Mouse (Mus musculus) lung, embryonic 14.5 days (tissue): Measurements from ENCODE around the gene Trim45. TPM values are rescaled to one million over a fixed set of nuclear protein-coding genes. Genes with fewer than 3 reads are reported as not detected.

Experiments used
- ATAC-seq: fragments of 200-750 bp; cut with Nextera tagmentation; 2 replicates; pipeline ENCODE4 v1.8.0; 2017; ENCODE audit warnings: mild to moderate bottlenecking, moderate TSS enrichment, moderate library complexity; ENCODE audit not compliant: insufficient read depth
- DNase-seq: peaks from one replicate; pipeline ENCODE4 v3.0.0-alpha.2; 2015
- H3K27ac ChIP-seq: fragments of 300-500 bp; sonication (generic); 2 replicates; pipeline ENCODE4 v1.5.1; 2014; ENCODE audit warnings: low read depth, mild to moderate bottlenecking, moderate library complexity
- H3K27me3 ChIP-seq: fragments of 300-500 bp; sonication (generic); 2 replicates; pipeline ENCODE4 v1.6.1; 2014; ENCODE audit warnings: low read length, control low read depth; ENCODE audit not compliant: insufficient read depth
- H3K36me3 ChIP-seq: fragments of 300-500 bp; sonication (generic); 2 replicates; pipeline ENCODE4 v1.6.1; 2014; ENCODE audit warnings: control low read depth; ENCODE audit not compliant: insufficient read depth
- H3K4me1 ChIP-seq: fragments of 300-500 bp; sonication (generic); 2 replicates; pipeline ENCODE4 v1.6.1; 2014; ENCODE audit warnings: antibody characterized with exemption, control low read depth; ENCODE audit not compliant: insufficient read depth
- H3K4me2 ChIP-seq: fragments of 300-500 bp; sonication (generic); 2 replicates; pipeline ENCODE4 v1.6.1; 2014; ENCODE audit warnings: mild to moderate bottlenecking
- H3K4me3 ChIP-seq: fragments of 300-500 bp; sonication (generic); 2 replicates; pipeline ENCODE4 v1.5.1; 2014; ENCODE audit warnings: low read depth, low read length
- H3K9ac ChIP-seq: fragments of 300-500 bp; sonication (generic); 2 replicates; pipeline ENCODE4 v1.6.1; 2014
- H3K9me3 ChIP-seq: fragments of 300-500 bp; sonication (generic); 2 replicates; pipeline ENCODE4 v1.6.1; 2016; ENCODE audit warnings: low read depth, low read length, control low read depth
- CTCF ChIP-seq: IDR thresholded peaks from 2 replicates; pipeline ENCODE4 v1.5.1; 2016; ENCODE audit warnings: antibody characterized with exemption, low read depth
- WGBS: fragments of 180-500 bp; shearing (Covaris S2); extraction: QIAGEN DNeasy Blood & Tissue Kit; methylation state at CpG from one replicate; pipeline ENCODE4 v1.1.7; 2014; 5-methylcytosine and 5-hydroxymethylcytosine counted together
- polyA plus RNA-seq: library from polyadenylated mRNA; unstranded; fragments of >200 nt; fragmentation: Nextera tagmentation; extraction: Ambion mirVana; gene quantifications from 2 replicates; pipeline ENCODE4 v1.2.1, GENCODE M21; 2014

The Trim45 gene
- polyA plus RNA-seq, 1 experiment from 2014 or later = 4.3 TPM

DNA sequence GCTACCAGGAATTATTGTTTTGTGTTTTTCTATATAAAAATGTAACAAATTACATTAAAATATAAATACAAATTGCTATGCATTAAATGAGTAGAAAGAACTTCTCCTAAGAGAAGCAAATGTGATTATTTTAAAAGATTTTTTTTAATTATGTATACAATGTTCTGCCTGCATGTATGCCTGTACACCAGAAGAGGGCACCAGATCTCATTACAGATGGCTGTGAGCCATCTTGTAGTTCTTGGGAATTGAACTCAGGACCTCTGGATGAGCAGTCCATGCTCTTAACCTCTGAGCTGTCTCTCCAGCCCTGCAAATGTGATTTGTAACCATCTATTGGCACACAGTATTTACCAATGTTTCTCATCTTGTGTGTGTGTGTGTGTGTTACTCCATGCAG, 32.6 kb downstream of the Trim45 start:
- Histone ChIP-seq H3K4me1 (no peaks in the 10 kb centered on the region), H3K4me3 (no peak overlapping the region), H3K9ac (no peak overlapping the region), H3K27me3 (no peaks in the 10 kb centered on the region), H3K36me3 (peaks cover 97% of the 10 kb centered on the region), H3K27ac (no peak overlapping the region), H3K9me3 (no peaks in the 10 kb centered on the region), H3K4me2 (no peak overlapping the region)
- DNase-seq (peak; percentile 25), ATAC-seq (no peak)
- TF ChIP-seq CTCF = peak; percentile 53

DNA sequence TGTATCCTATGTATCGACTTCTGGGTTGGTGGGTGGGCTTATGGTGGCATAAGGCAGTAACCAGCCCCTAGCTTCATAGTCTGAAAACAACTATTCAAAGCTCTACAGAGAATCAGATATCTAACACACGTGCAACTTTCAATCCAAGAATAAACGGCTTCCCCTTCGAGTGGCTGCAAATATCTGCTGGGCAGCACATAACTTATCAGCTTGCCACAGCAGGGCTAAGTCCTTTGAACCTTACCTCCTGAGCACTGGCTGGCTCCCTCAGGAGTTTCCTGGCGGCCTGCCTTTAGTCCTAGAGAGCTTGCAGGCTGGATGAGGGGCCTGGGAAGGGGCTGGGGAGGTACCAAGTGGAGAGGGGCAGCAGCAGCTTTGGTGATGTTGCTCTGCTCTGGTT, 39.0 kb downstream of the Trim45 start:
- DNase-seq (no peak), ATAC-seq (no peak)
- H3K27ac ChIP-seq = no peak overlapping the region
- H3K4me3 ChIP-seq = no peak overlapping the region
- peaks cover 77% of the 10 kb centered on the region for H3K36me3 ChIP-seq
- no peaks in the 10 kb centered on the region for H3K4me1 ChIP-seq
- no peaks in the 10 kb centered on the region for H3K27me3 ChIP-seq
- 80% methylated on average over 5 of the region's 5 CpGs for WGBS
- no peak overlapping the region for H3K9ac ChIP-seq
- H3K9me3 ChIP-seq = no peaks in the 10 kb centered on the region
- no peak for TF ChIP-seq CTCF
- no peak overlapping the region for H3K4me2 ChIP-seq

DNA sequence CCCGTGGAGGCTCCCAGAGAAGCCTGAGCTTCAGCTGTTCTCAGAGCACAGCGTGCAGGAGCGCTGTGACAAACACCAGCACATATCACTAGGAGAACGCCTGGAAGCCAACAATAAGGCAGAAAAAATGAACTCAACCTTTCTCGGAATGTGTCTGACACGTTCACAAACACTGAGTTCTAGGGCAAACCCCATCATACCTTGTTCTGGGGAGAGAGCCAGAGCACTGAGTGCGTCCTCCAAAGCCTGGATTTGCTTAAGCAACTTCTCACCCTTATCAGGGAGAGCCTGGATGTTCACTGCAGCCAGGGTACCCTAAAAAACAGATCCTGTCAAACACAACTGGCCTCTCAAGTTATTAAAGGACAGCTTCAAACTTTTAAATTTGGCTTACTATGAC, 39.5 kb downstream of the Trim45 start:
- ATAC-seq = no peak
- WGBS = 83% methylated on average over 7 of the region's 7 CpGs
- H3K4me1 ChIP-seq = no peaks in the 10 kb centered on the region

DNA sequence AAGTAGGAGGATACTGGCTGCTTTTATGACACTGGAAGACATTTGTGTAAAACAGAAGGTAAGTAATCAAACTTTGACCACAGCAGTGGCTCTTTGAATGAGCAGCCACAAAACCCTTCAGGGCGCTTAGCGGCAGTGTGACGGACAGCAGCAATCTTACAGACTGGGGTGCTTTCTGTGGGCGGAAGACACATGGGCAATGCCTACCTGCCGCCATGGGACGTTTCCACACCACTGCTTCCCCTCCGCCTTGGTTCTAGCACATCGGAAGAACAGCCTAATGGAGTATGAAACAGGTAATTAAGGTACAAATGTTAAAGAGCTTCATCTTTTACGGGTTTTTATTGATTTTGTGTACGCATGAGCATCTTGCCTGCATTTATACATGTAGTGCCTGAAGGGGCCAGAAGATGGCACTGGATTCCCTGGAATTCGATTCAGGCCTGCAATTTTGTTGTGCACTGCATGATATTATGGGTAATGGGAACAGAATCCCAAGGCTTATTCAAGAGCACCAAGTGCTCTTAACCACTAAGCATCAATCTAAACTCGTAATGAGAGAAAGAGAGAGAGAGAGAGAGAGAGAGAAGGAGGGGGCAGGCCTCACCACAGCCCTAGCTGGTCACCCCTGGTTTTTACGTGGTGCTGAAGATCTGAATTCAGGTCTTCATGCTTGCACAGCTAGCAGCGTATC, 42.0 kb downstream of the Trim45 start:
- Histone ChIP-seq H3K4me3 (no peak overlapping the region), H3K36me3 (peaks cover 52% of the 10 kb centered on the region), H3K27me3 (no peaks in the 10 kb centered on the region), H3K27ac (no peak overlapping the region), H3K9me3 (no peaks in the 10 kb centered on the region), H3K4me1 (no peaks in the 10 kb centered on the region), H3K4me2 (no peak overlapping the region), H3K9ac (no peak overlapping the region)
- TF ChIP-seq CTCF = peak; percentile 76
- WGBS = 78% methylated on average over 14 of the region's 14 CpGs
- DNase-seq (peak; percentile 80), ATAC-seq (no peak)

More for the DNA sequence above, 39.5 kb downstream of the Trim45 start:
- H3K4me3 ChIP-seq = no peak overlapping the region
- no peaks in the 10 kb centered on the region for H3K9me3 ChIP-seq
- no peak overlapping the region for H3K4me2 ChIP-seq
- peaks cover 72% of the 10 kb centered on the region for H3K36me3 ChIP-seq
- H3K9ac ChIP-seq = no peak overlapping the region
- H3K27me3 ChIP-seq = no peaks in the 10 kb centered on the region
- DNase-seq = no peak
- no peak for TF ChIP-seq CTCF
- H3K27ac ChIP-seq = no peak overlapping the region

DNA sequence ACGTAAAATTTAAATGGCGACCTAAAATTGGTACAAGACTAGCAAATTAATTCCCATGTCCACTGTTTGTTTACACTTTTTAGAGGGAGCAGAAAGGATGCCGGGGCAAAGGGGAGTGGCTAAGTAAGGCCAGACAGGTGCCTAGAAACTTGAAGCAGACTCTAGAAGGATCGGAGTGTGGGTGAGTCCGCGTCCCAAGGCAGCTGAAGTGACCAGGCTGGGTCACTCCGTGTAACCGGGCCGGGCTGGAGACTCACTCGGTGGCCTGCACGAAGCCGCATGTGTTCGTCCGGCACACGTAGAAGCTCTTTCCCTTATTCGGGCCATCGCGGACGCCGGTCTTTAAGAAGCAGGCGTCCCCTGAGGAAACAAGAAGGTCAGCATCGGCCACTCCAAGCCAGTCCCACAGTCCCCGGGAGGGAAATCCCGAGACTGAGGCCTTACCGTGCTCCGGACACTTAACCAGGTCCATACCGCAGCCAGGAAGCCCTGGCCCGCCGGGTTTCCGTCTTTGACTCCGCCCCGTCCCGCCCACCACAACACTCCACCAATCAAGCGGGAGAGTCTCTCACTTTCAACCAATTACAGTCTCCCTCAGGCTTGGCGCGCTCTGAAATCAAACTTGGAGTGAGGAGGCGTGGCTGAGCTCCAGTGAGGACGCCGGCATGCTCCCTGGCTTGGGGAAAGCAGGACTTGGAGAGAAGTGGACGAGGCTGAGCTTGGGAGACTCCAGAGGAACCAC, 47.3 kb downstream of the Trim45 start, which contains the start of gene Ttf2:
TSS of gene Ttf2 (minus strand) at position 488 of the 742 bp plus-strand sequence.
- Histone ChIP-seq H3K27ac (peak within 1 kb of the TSS; percentile 58; the same call in 1 of the 2 replicates), H3K4me2 (peak within 1 kb of the TSS; percentile 89), H3K36me3 (0 out of 2 replicates have a peak, but pooled peaks cover 5% of the 10 kb centered on the region), H3K4me3 (peak within 1 kb of the TSS; percentile 79), H3K9ac (peak within 1 kb of the TSS; percentile 72), H3K27me3 (no peaks in the 10 kb centered on the region), H3K4me1 (peaks cover 3% of the 10 kb centered on the region; the same call in 1 of the 2 replicates), H3K9me3 (no peaks in the 10 kb centered on the region)
- ATAC-seq = peak; percentile 98
- DNase-seq = peak; percentile 98
- TF ChIP-seq CTCF = no peak
- WGBS = under 1% methylated on average over 40 of the region's 40 CpGs

DNA sequence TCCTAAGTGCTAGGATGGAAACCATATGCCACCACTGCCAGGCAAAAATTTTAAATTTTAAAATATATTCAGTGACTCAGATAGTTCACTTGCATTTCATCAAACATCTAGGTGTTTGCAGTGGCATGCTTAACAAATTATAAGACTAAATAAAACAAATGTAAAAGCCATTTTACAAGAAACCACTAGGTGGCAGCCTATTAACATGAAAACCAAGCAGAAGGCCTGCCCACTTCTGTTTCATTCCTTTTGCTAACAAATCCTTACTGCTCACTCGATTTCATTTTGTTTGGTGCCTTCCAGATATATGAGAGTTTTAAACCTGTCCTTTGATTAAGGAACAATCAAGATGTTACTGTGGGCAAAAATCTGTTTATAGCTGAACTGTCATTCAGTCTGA, 51.9 kb downstream of the Trim45 start:
- peak; percentile 78 for TF ChIP-seq CTCF
- Histone ChIP-seq H3K27ac (no peak overlapping the region), H3K4me3 (no peak overlapping the region), H3K27me3 (no peaks in the 10 kb centered on the region), H3K36me3 (no peaks in the 10 kb centered on the region), H3K9me3 (no peaks in the 10 kb centered on the region), H3K4me2 (no peak overlapping the region), H3K9ac (no peak overlapping the region), H3K4me1 (peaks cover 3% of the 10 kb centered on the region; the same call in 1 of the 2 replicates)
- ATAC-seq (no peak), DNase-seq (peak; percentile 83)
- WGBS = 2% methylated on average over 1 of the region's 1 CpGs

DNA sequence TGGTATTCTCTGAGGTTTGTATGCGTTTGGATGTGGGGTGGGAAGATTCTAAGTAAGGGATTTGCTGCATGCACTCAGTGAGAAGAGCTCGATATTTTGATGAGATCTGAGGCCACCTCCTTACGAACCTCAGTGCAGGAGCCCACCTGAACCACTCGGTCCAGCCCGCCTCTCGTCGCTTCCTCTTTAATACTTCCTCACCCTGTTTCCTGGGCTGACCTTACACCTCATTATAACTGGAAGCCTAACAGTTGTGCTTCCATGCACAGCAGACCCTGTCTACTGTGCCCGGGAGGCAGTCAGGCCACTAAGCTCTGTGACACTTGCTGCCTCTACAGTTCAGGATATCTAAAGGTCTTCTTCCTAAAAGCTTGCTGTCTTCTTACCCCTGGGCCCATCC, 57.3 kb downstream of the Trim45 start:
- Histone ChIP-seq H3K4me3 (no peak overlapping the region), H3K9me3 (no peaks in the 10 kb centered on the region), H3K27ac (no peak overlapping the region), H3K27me3 (no peaks in the 10 kb centered on the region), H3K4me1 (no peaks in the 10 kb centered on the region), H3K4me2 (no peak overlapping the region), H3K36me3 (no peaks in the 10 kb centered on the region), H3K9ac (no peak overlapping the region)
- 62% methylated on average over 8 of the region's 8 CpGs for WGBS
- ATAC-seq (no peak), DNase-seq (no peak)
- TF ChIP-seq CTCF = no peak

Other genes starting within 250 kb of the Trim45 start
- gene Man1a2, start 236.7 kb upstream of the Trim45 start, polyA plus RNA-seq = 83.2 and 90.1 TPM in 2 replicates
- gene Vtcn1, start 96.7 kb upstream of the Trim45 start, polyA plus RNA-seq = 0.09 and 0.16 TPM in 2 replicates
- gene Ttf2, start 47.5 kb downstream of the Trim45 start, polyA plus RNA-seq = 26.4 and 27.7 TPM in 2 replicates
- gene Cd101, start 107.4 kb downstream of the Trim45 start, polyA plus RNA-seq = 0.07 and 0.17 TPM in 2 replicates
- 7.5 and 7.9 TPM in 2 replicates for gene Ptgfrn, start 188.1 kb downstream of the Trim45 start, polyA plus RNA-seq